8 mouse cellular contexts compared by ENCODE assay signal in the genomic region with DNA sequence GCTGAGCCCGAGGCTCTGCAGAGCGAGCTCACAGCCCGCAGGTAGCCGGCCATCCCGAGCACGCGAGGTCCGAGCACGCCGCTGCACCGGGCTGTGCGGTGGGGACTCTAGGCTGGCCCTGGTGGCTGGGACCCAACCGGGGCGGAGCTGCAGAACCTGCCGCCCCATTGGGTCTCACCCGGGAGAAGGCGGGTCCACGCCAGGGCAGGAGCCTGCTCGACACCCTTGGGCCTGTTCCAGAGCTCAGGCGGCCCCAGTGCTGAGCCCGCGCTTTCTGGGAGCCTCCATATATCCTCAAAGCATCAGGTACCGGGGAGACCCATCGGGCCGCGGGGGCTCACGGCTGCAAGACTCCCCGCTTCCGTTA. TPM values are rescaled to one million over a fixed set of nuclear protein-coding genes. Genes with fewer than 3 reads are reported as not detected.
A peak's percentile ranks its signal among the peaks of the same experiment; 100 is the strongest.
DNase-seq lines count a peak whose midpoint lies in the region; ATAC-seq and TF ChIP-seq lines count a peak whose summit lies in the region.

Gene Idh2, minus strand, starts transcription at position 169 of the 367 bp plus-strand sequence.

- H3K4me3 ChIP-seq in cortical plate, adult 2 months (ENCODE audit: insufficient read depth, low read length): peak within 1 kb of the TSS; percentile 60

- H3K27ac ChIP-seq in cortical plate, adult 2 months (ENCODE audit: insufficient read depth, low read length): peak within 1 kb of the TSS; percentile 77

- no peak for TF ChIP-seq CTCF in cortical plate, adult 2 months (IDR thresholded peaks at IDR 0.05; ENCODE audit: extremely low read depth, insufficient read depth, low read length)

- peak; percentile 97 for ATAC-seq in activated CD4-positive, CD25-positive, alpha-beta regulatory T cell, adult 4 months
- peak; percentile 93 for ATAC-seq in megakaryocyte progenitor cell, adult 5-6 weeks (replicated peaks; ENCODE audit: poor library complexity)

- TF ChIP-seq POLR2A in cortical plate, adult 2 months (IDR thresholded peaks at IDR 0.05; ENCODE audit: extremely low read depth, insufficient read depth, low read length): peak; percentile 55; the same call in 1 of the 2 replicates

- DNase-seq in gastrocnemius, postnatal 10 days: peak; percentile 94
- peak; percentile 87 for DNase-seq in induced T-regulatory cell, adult 2 months (ENCODE audit: low read depth)
- peak; percentile 71 to 89 for DNase-seq in left cerebral cortex, adult 9 months (ENCODE audit: low spot score in 2 of 2)
- peak; percentile 86 for DNase-seq in right cerebral cortex, postnatal 14 days
- peak; percentile 91 to 93 for DNase-seq in urinary bladder, postnatal 36 days (ENCODE audit: low spot score in 2 of 2)

- peaks cover 4% of the 10 kb centered on the region for H3K4me1 ChIP-seq in cortical plate, adult 2 months (ENCODE audit: control insufficient read depth, insufficient read depth, low read length)

RNA-seq across cellular contexts. Expression of gene Idh2, which starts in this region (rescaled TPM):
- 10 to 100 TPM; 24.8 to 31.7 TPM for polyA plus RNA-seq in activated CD4-positive, CD25-positive, alpha-beta regulatory T cell, adult 4 months (2017; shearing (Covaris generic))
- polyA plus RNA-seq in cortical plate, adult 2 months (2012; rRNA removed): 92.7 and 95.0 TPM in 2 replicates
- 100 to 1,000 TPM; 244 to 271 TPM for total RNA-seq in gastrocnemius, postnatal 10 days (2021)
- total RNA-seq in megakaryocyte progenitor cell, adult 5-6 weeks (2015): 267 and 274 TPM in 2 replicates
- total RNA-seq in megakaryocyte progenitor cell, adult 5-6 weeks (2017): 276 and 284 TPM in 2 replicates

Comparison
In these comparisons a context has a peak if more than half of its experiments do, and no peak if none do; other contexts are left out.
1. Peak in every context shown above with its lines: DNase-seq, ATAC-seq, H3K4me3 ChIP-seq and H3K27ac ChIP-seq.